Mouse (Mus musculus) erythroid progenitor cell, adult 5-6 weeks (primary cell): ENCODE results near the gene Tpcn2. TPM values are rescaled to one million over a fixed set of nuclear protein-coding genes. Genes with fewer than 3 reads are reported as not detected.
A peak's percentile ranks its signal among the peaks of the same experiment; 100 is the strongest.

Experiments used
- ATAC-seq: replicated peaks from 2 replicates; pipeline ENCODE4 v1.8.0; 2016; ENCODE audit warnings: moderate number of reproducible peaks, mild to moderate bottlenecking, moderate TSS enrichment, inconsistent platforms; ENCODE audit not compliant: poor library complexity, low FRiP score, severe bottlenecking
- total RNA-seq, 2 experiments: library from RNA; stranded (forward) in 1 of 2; stranded (reverse) in 1 of 2; fragments of 150-400 nt in 1 of 2; fragments of 186-747, 209-891 nt in 1 of 2; gene quantifications; 2 replicates each; pipeline versions ENCODE4 v1.2.3 to v1.2.4; 2015 to 2017; ENCODE audit warnings: low replicate concordance in 2 of 2

The Tpcn2 gene
- total RNA-seq, 2 experiments from 2014 or later = 3.2 to 8.0 TPM

DNA sequence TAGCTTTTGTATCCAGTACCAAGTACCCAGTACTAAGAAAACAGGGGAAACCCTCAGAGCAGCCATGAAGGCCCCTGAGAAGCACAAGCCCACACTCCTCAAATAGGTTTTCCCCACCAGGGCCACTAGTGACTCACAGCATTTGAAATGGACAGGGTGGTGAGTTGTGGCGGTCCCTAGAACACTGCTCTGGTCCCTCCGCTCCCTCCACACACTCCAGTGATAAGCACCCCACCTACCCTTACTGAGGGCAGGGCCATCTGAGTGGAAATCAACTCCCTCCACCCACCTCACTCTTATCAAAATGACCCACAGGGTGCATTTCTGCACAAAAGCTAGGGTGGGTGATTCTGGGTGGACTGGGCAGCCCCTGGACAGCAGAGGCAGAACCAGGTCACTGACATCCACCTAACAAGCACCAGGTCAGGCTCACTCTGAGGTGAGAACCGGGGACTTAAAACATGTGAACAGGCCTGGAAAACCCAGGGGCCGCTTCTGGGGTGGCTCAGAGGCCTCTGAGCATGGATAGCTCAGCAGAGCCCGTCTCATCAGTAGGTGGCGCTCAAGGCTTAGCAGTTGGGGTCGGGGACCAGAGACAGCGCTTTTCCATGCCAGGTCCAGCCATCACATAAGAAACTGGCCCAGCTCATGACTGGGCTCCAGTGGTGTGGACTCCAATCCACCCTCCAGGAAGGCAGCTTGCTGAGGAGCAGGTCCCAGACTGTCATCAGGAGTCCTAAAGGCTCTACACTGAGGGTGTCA, 30.9 kb downstream of the Tpcn2 start:
- ATAC-seq = no peak

- ATAC-seq = no peak
These were observed 33.6 kb downstream of the Tpcn2 start for GRCm38 (mm10) chr7:145250225-145250624.

DNA sequence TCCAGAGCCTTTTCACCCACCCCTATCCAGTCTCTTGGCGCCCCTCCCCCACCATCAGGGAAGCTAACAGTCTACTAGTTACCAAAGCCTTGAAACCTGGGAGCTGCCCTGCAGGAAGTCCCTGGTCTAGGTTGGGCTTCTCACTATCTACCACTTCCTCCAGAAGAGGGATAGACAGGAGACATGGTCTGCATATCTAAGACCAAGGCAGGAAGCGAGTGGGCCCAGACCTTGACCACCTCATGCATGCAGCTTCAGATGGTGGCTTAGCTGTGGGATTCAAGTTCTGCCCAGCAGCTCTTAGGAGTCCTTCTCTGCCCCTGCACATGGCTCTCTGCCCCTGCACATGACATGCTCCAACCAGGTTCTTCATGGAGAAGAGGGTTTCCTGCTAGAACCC, 34.9 kb downstream of the Tpcn2 start:
- ATAC-seq = no peak

- 0 out of 2 replicates have a peak, but pooled peaks have one; percentile 40 for ATAC-seq
These were observed 40.7 kb downstream of the Tpcn2 start for GRCm38 (mm10) chr7:145242851-145243712.

DNA sequence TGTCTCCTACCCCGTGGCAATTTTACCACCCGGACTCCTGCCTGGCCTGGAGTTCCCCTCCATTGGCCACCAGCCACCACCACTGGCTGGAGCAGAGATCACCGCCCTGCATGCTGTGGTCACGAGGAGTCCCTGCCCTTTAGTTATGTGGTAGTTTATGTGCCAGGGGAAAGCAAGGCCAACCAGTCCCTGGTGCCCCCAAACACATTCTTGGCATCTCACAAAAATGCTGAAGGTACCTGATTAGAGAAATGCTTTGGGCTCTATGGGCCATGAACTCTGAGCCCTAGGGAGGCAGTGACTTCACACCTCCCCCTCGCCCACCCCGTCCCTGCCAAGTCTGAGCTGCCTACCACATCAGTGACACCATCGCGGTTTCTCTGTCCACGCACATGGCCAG, 41.8 kb downstream of the Tpcn2 start:
- ATAC-seq = no peak

GRCm38 (mm10) chr7:145240929-145241328, 42.9 kb downstream of the Tpcn2 start:
- ATAC-seq = no peak

GRCm38 (mm10) chr7:145239736-145240505, 43.9 kb downstream of the Tpcn2 start:
- no peak for ATAC-seq

GRCm38 (mm10) chr7:145239145-145239544, 44.7 kb downstream of the Tpcn2 start:
- no peak for ATAC-seq

DNA sequence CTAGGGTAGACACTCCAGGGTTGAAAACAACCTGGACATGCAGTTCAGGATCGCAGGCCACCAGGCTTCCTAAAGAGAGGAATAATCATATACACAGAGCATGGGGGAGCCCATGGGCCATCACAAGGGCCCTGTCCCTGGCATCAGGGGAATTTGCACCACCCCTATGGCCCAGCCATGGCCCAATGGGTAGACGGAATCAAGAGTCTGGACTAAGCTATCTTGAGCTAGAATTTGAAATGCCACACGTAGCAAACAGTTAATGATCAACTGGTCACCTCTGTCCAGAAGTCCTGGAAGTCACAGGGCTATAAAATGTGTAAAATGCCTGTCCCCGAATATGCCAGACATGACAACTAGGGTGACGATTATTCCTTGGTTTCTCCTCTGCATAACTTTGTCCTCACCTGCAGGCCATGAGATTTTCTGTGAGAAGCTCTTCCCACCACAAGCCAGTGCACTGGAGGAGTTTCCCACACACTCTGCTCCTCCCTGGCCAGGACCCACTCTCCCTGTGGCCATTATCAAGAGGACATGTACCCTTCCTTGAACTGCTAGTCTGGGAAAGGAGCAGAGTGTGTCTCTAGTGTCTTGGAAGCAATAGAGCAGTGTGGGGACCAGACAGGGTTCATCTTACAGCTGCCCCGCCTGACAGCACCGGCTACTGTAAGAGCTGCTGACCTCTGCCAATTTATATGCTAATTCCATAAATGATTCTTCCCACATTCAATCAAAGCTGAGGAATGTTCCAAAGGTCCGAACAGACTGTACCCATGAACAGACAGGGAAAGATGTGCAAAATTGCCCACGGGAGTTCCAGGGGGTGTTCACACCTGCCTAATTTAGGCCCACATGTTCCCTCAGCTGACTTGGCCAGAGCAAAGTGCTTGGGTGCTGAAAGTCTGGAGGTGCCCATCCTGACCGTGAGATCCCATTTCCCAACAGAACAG, 48.7 kb downstream of the Tpcn2 start:
- ATAC-seq = no peak

DNA sequence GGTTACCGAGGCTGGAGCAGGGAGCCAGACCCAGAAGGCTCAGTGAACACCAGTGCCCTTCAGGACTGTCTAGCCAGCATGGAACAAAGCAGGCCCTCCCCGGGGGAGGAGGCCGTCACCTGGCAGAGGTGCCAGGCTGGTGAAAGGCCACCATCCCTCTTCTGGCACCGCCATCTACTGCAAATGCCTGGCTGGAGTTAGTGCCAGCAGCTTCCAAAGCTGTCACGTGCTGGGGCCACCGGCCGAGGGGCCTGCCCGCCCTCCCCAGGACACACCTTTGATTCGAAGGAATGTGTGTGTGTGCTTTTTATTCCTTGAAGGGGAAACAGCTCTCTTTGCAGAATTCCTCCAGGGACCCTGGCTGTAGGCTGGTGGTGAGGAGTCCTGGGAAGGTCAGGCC, 52.2 kb downstream of the Tpcn2 start:
- no peak for ATAC-seq

DNA sequence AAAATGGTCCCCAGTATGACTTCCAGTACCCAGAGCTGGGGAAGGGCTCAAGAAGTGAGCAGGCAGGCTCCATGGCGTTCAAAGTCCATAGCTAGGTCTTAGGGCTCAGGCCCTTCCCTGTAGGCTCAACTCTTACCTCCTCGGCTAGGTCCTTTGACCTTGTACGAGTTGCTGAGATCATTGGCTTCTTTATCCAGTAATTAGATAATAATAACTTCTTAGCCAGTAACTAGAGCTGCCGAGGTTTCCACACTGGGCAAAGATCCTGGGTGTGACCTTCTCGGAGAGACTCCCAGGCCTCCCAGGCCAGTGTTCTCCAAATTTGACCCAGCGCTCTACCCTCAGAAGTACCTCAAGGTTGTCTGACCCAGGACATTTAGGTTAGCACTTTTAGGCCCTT, 57.2 kb downstream of the Tpcn2 start:
- ATAC-seq = no peak

GRCm38 (mm10) chr7:145225626-145226025, 58.2 kb downstream of the Tpcn2 start:
- ATAC-seq = no peak

DNA sequence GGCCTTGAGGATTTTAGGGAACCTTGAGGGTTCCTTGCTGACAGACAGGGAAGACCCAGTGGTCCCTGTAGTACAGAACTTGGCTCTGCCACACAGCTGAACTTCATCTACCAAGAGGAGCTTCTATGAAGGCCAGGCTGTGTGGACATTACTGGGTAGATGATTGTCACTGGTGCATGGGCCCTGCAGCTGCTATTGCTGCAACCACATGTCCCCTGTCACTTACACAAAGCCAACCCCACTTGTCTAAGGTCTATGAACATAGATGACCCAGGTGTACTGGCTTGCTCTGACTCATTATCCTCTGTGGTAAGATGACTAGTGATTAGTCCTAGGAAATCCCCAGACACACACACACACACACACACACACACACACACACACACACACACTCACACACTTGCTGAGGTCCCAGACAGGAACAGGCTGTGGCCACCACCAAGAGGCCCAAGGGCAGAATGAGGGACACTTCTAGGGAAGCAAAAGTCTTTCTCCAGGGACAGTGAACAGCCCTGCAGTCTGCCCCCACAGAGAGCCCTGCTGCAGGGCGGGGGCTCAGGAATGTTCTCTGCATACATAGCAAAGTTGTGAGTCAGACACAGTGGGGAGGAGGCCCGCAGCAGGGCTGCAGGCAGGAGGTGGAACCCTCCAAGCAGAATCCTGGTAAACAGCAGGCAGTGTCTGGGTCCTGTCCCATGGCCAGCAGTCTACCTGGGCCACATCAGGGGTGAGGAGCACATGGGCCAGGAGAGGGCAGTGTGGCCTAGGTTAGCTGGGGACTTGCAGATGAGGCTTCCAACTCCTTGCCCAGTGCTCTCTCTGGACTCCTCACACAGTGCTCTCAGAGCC, 61.7 kb downstream of the Tpcn2 start:
- ATAC-seq = no peak

- ATAC-seq = no peak
These were observed 62.5 kb downstream of the Tpcn2 start for GRCm38 (mm10) chr7:145221346-145221745.

- ATAC-seq = no peak
These were observed 64.4 kb downstream of the Tpcn2 start for GRCm38 (mm10) chr7:145219420-145219831.

- ATAC-seq = no peak
These were observed 67.2 kb downstream of the Tpcn2 start for GRCm38 (mm10) chr7:145216591-145216990.

DNA sequence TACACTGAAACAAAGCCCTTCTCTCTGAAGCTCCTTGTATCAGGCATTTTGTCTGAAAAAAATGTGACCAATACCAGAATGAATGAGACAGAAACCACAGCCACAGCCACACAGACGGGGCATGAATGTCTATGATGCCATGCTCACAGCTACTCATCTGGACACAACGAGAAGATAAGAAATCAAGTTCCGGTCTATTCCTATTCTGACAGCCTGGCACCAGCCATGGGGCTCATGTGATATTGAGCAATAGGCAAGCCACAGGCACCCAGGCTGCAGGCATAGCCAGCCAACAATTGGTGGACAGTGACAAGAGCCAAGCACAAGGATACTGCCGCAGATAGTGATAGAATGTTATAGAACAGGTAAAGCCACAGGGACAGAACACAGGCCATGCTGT, 68.3 kb downstream of the Tpcn2 start:
- no peak for ATAC-seq
